ENCODE assay signal across 8 mouse cellular contexts in the genomic region with DNA sequence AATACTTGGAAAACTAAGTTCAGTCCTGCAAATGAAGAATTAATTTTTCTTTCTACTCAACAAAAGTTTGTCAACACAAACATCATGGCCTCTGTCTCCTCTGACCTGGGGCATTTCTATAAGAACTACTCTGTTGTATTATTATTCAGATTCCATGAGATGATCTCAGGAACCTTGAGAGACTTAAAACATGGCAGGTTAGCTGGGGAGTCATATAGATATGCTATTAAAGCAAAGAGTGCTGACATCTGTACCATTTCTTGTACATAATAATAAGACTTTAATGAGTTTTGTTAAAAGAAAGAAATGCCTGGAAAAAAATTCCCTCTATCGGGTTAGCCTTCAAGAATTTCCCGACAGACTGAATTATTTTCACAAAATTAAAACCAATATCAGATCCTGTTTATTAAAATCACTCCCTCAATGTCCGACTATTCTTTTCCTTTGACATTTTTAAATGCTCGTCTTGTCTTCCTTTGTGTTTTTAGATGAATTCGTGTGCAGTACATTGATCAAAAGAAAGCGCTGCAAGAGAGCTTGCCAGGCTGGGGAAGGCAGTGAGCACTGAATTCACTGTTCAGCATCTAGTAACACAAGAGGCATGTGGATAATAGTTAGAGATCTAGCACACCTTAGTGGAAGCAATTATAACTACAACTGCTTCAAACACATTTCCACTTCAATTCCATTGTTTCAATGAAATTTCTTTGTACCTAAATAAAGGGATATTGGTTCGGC.
DNase-seq lines count a peak whose midpoint lies in the region; ATAC-seq lines count a peak whose summit lies in the region.

No protein-coding gene starts in this region.

- intact Hi-C loops in left cerebral cortex, postnatal 14 days (cut with DNase I): loop anchor here (5.0 to 10.0 kb wide), 3 partner anchors 564 to 1029 kb away; no protein-coding TSS in a partner anchor

- H3K9ac ChIP-seq in forebrain, embryonic 14.5 days (ENCODE audit: low read length): no peak overlapping the region
- H3K9ac ChIP-seq in hindbrain, embryonic 15.5 days: 0 out of 2 replicates have a peak overlapping the region, but pooled peaks have one; percentile 16

- ATAC-seq in cerebellum, adult (ENCODE audit: insufficient number of reproducible peaks, low FRiP score, low TSS enrichment): peak; percentile 97
- ATAC-seq in forebrain, embryonic 14.5 days: peak; percentile 99
- peak; percentile 95 for ATAC-seq in hindbrain, embryonic 15.5 days (ENCODE audit: low FRiP score, low read depth)
- ATAC-seq in erythroblast, adult 5-6 weeks (replicated peaks; ENCODE audit: low FRiP score, poor library complexity, severe bottlenecking): no peak

- WGBS in forebrain, embryonic 14.5 days: 13% methylated on average over 7 of the region's 7 CpGs
- 12% methylated on average over 7 of the region's 7 CpGs for WGBS in hindbrain, embryonic 15.5 days

- DNase-seq in adrenal gland, adult (ENCODE audit: inconsistent age in 2 of 2, low spot score in 1 of 2): peak; percentile 14 to 66
- no peak for DNase-seq in adrenal gland, postnatal 4 days (ENCODE audit: low spot score in 2 of 2)
- DNase-seq in forebrain, embryonic 14.5 days (ENCODE audit: low spot score): peak; percentile 95
- peak; percentile 68 to 79 for DNase-seq in left cerebral cortex, postnatal 14 days (ENCODE audit: low spot score in 2 of 2)
- peak; percentile 73 for DNase-seq in retina, embryonic 14.5 days (ENCODE audit: low spot score)

- H3K27me3 ChIP-seq in forebrain, embryonic 14.5 days (replicated peaks; ENCODE audit: control insufficient read depth, insufficient read depth, low read length): no peaks in the 10 kb centered on the region
- no peaks in the 10 kb centered on the region for H3K27me3 ChIP-seq in hindbrain, embryonic 15.5 days

- no peaks in the 10 kb centered on the region for H3K36me3 ChIP-seq in forebrain, embryonic 14.5 days (ENCODE audit: control insufficient read depth, insufficient read depth, low read length)
- H3K36me3 ChIP-seq in hindbrain, embryonic 15.5 days: no peaks in the 10 kb centered on the region

- H3K27ac ChIP-seq in forebrain, embryonic 14.5 days (ENCODE audit: low read depth, low read length): no peak overlapping the region
- peak overlapping the region; percentile 69 for H3K27ac ChIP-seq in hindbrain, embryonic 15.5 days (replicated peaks)

- H3K9me3 ChIP-seq in forebrain, embryonic 14.5 days (replicated peaks; ENCODE audit: control insufficient read depth, low read length): no peaks in the 10 kb centered on the region
- H3K9me3 ChIP-seq in hindbrain, embryonic 15.5 days: no peaks in the 10 kb centered on the region

- peak overlapping the region; percentile 18; the same call in 1 of the 2 replicates for H3K4me2 ChIP-seq in forebrain, embryonic 14.5 days (ENCODE audit: low read length)
- H3K4me2 ChIP-seq in hindbrain, embryonic 15.5 days: peak overlapping the region; percentile 17; the same call in 1 of the 2 replicates

- no peaks in the 10 kb centered on the region for H3K4me1 ChIP-seq in forebrain, embryonic 14.5 days (ENCODE audit: control insufficient read depth, insufficient read depth, low read length)
- H3K4me1 ChIP-seq in hindbrain, embryonic 15.5 days (replicated peaks): peaks cover 11% of the 10 kb centered on the region

- no peak overlapping the region for H3K4me3 ChIP-seq in forebrain, embryonic 14.5 days (ENCODE audit: low read depth, low read length)
- no peak overlapping the region for H3K4me3 ChIP-seq in hindbrain, embryonic 15.5 days

Comparison
In these comparisons a context has a peak if more than half of its experiments do, and no peak if none do; other contexts are left out.
1. DNase-seq: peak in adrenal gland, adult (2 of 2), forebrain, embryonic 14.5 days (single experiment), left cerebral cortex, postnatal 14 days (2 of 2) and retina, embryonic 14.5 days (single experiment); none in adrenal gland, postnatal 4 days (0 of 2).